Mouse (Mus musculus) MEL (cell line): ENCODE results near the gene Tmbim1. TPM values are rescaled to one million over a fixed set of nuclear protein-coding genes. Genes with fewer than 3 reads are reported as not detected.

Source experiments
- DNase-seq: peaks from one replicate; pipeline ENCODE4 v3.0.0; 2011; ENCODE audit warnings: low read depth, low spot score
- H3K27ac ChIP-seq: 2 replicates; pipeline ENCODE4 v1.5.1; 2012; ENCODE audit warnings: low read depth, mild to moderate bottlenecking, control low read depth, low read length, moderate library complexity; ENCODE audit not compliant: control insufficient read depth
- H3K27me3 ChIP-seq, 2 experiments: fragments of 150-350 bp in 1 of 2; sonication (generic) in 1 of 2; 2 replicates each; pipeline ENCODE4 v1.6.1; 2012; ENCODE audit warnings: low read length in 2 of 2, mild to moderate bottlenecking in 2 of 2, improper control_type of control experiment in 1 of 2, moderate library complexity in 1 of 2; ENCODE audit not compliant: insufficient read depth in 2 of 2, control insufficient read depth in 1 of 2
- H3K36me3 ChIP-seq, 2 experiments: 2 replicates each; pipeline ENCODE4 v1.6.1; 2012 to 2014; ENCODE audit warnings: low read length in 2 of 2, improper control_type of control experiment in 1 of 2, inconsistent platforms in 1 of 2, mild to moderate bottlenecking in 1 of 2; ENCODE audit not compliant: insufficient read depth in 2 of 2, control insufficient read depth in 1 of 2
- H3K4me1 ChIP-seq, 2 experiments: fragments of 150-350 bp in 1 of 2; sonication (generic) in 1 of 2; 2 replicates each; pipeline ENCODE4 v1.6.1; 2012; ENCODE audit warnings: low read length in 2 of 2, improper control_type of control experiment in 1 of 2, mild to moderate bottlenecking in 1 of 2; ENCODE audit not compliant: insufficient read depth in 2 of 2, control insufficient read depth in 1 of 2
- H3K4me3 ChIP-seq, 2 experiments: fragments of 150-350 bp in 1 of 2; sonication (generic) in 1 of 2; 2 replicates each; pipeline ENCODE4 v1.5.1; 2012; ENCODE audit warnings: low read depth in 2 of 2, low read length in 2 of 2, mild to moderate bottlenecking in 2 of 2, moderate library complexity in 2 of 2, control low read depth in 1 of 2, improper control_type of control experiment in 1 of 2; ENCODE audit not compliant: control insufficient read depth in 1 of 2, insufficient read depth in 1 of 2
- H3K79me2 ChIP-seq: 2 replicates; pipeline ENCODE4 v1.6.1; 2012; ENCODE audit warnings: mild to moderate bottlenecking, low read length, moderate library complexity; ENCODE audit not compliant: control insufficient read depth, poor library complexity, insufficient read depth
- H3K9ac ChIP-seq: 2 replicates; pipeline ENCODE4 v1.6.1; 2012; ENCODE audit warnings: low read depth, mild to moderate bottlenecking, control low read depth, low read length, moderate library complexity; ENCODE audit not compliant: control insufficient read depth, poor library complexity, severe bottlenecking
- H3K9me3 ChIP-seq: fragments of 150-350 bp; sonication (generic); replicated peaks from 2 replicates; pipeline ENCODE4 v1.6.1; 2012; ENCODE audit warnings: mild to moderate bottlenecking, low read length, improper control_type of control experiment, moderate library complexity; ENCODE audit not compliant: insufficient read depth
- BHLHE40 ChIP-seq: IDR thresholded peaks from 2 replicates; pipeline ENCODE4 v1.6.1; 2012; ENCODE audit warnings: low read depth, mild to moderate bottlenecking, inconsistent platforms, low read length, improper control_type of control experiment, borderline replicate concordance
- CHD1 ChIP-seq: IDR thresholded peaks from 2 replicates; pipeline ENCODE4 v1.6.1; 2012; ENCODE audit warnings: low read depth, mild to moderate bottlenecking, inconsistent platforms, low read length, improper control_type of control experiment
- CTCF ChIP-seq, 3 experiments: IDR thresholded peaks in 2 of 3; conservative IDR thresholded peaks in 1 of 3; 2 replicates each; pipeline ENCODE4 v1.5.1; 2011 to 2012; ENCODE audit warnings: low read length in 3 of 3, low read depth in 2 of 3, mild to moderate bottlenecking in 2 of 3, improper control_type of control experiment in 1 of 3, inconsistent platforms in 1 of 3, mixed read lengths in 1 of 3, moderate library complexity in 1 of 3; ENCODE audit not compliant: control insufficient read depth in 1 of 3, insufficient read depth in 1 of 3, poor library complexity in 1 of 3, severe bottlenecking in 1 of 3
- EP300 ChIP-seq, 2 experiments: IDR thresholded peaks; 2 replicates each; pipeline ENCODE4 v1.6.1; 2011; ENCODE audit warnings: improper control_type of control experiment in 2 of 2, low read length in 2 of 2, low read depth in 1 of 2, mild to moderate bottlenecking in 1 of 2
- ETS1 ChIP-seq: IDR thresholded peaks from 2 replicates; pipeline ENCODE4 v1.6.1; 2012; ENCODE audit warnings: low read depth, mild to moderate bottlenecking, inconsistent platforms, low read length, improper control_type of control experiment, moderate library complexity
- GABPA ChIP-seq: IDR thresholded peaks from 2 replicates; pipeline ENCODE4 v1.6.1; 2012; ENCODE audit warnings: low read depth, mild to moderate bottlenecking, inconsistent platforms, low read length, improper control_type of control experiment, moderate library complexity
- HCFC1 ChIP-seq: IDR thresholded peaks from 2 replicates; pipeline ENCODE4 v1.6.1; 2012; ENCODE audit warnings: low read depth, mild to moderate bottlenecking, inconsistent platforms, low read length, improper control_type of control experiment, moderate library complexity
- JUND ChIP-seq: IDR thresholded peaks from 2 replicates; pipeline ENCODE4 v1.6.1; 2011; ENCODE audit warnings: low read depth, mild to moderate bottlenecking, improper control_type of control experiment, low read length
- MAFK ChIP-seq: IDR thresholded peaks from 2 replicates; pipeline ENCODE4 v1.6.1; 2011; ENCODE audit warnings: low read depth, mild to moderate bottlenecking, low read length, improper control_type of control experiment, borderline replicate concordance
- MAX ChIP-seq: IDR thresholded peaks from 2 replicates; pipeline ENCODE4 v1.6.1; 2011; ENCODE audit warnings: low read length, improper control_type of control experiment
- MEF2A ChIP-seq: IDR thresholded peaks from 2 replicates; pipeline ENCODE4 v1.6.1; 2014; ENCODE audit warnings: low read depth, mild to moderate bottlenecking, inconsistent platforms, low read length, improper control_type of control experiment; ENCODE audit not compliant: poor library complexity, insufficient replicate concordance, severe bottlenecking; ENCODE audit errors: extremely low read depth
- MYB ChIP-seq: IDR thresholded peaks from 2 replicates; pipeline ENCODE4 v1.6.1; 2011; ENCODE audit warnings: mild to moderate bottlenecking, low read depth, low read length, improper control_type of control experiment
- MYC ChIP-seq: IDR thresholded peaks from 2 replicates; pipeline ENCODE4 v1.6.1; 2011; ENCODE audit warnings: low read depth, mild to moderate bottlenecking, low read length, improper control_type of control experiment, moderate library complexity
- NELFE ChIP-seq: IDR thresholded peaks from 2 replicates; pipeline ENCODE4 v1.6.1; 2011; ENCODE audit warnings: low read depth, low read length, improper control_type of control experiment
- NRF1 ChIP-seq: IDR thresholded peaks from 2 replicates; pipeline ENCODE4 v1.6.1; 2014; ENCODE audit warnings: low read depth, mild to moderate bottlenecking, inconsistent platforms, low read length, improper control_type of control experiment, moderate library complexity; ENCODE audit not compliant: poor library complexity, insufficient read depth, severe bottlenecking
- POLR2AphosphoS2 ChIP-seq: IDR thresholded peaks from 2 replicates; pipeline ENCODE4 v1.6.1; 2011; ENCODE audit warnings: low read length, improper control_type of control experiment
- SIN3A ChIP-seq: IDR thresholded peaks from 2 replicates; pipeline ENCODE4 v1.6.1; 2012; ENCODE audit warnings: low read length, improper control_type of control experiment, inconsistent platforms
- SMC3 ChIP-seq: IDR thresholded peaks from 2 replicates; pipeline ENCODE4 v1.6.1; 2011; ENCODE audit warnings: low read depth, low read length, improper control_type of control experiment
- TBP ChIP-seq: IDR thresholded peaks from 2 replicates; pipeline ENCODE4 v1.8.0; 2011; ENCODE audit warnings: low read depth, low read length, improper control_type of control experiment
- TCF12 ChIP-seq: IDR thresholded peaks from 2 replicates; pipeline ENCODE4 v1.6.1; 2014; ENCODE audit warnings: low read depth, mild to moderate bottlenecking, inconsistent platforms, low read length, improper control_type of control experiment, moderate library complexity
- UBTF ChIP-seq: IDR thresholded peaks from 2 replicates; pipeline ENCODE4 v1.6.1; 2012; ENCODE audit warnings: low read depth, mild to moderate bottlenecking, inconsistent platforms, low read length, improper control_type of control experiment, moderate library complexity, borderline replicate concordance; ENCODE audit not compliant: insufficient read depth
- USF2 ChIP-seq, 2 experiments: IDR thresholded peaks; 2 replicates each; pipeline ENCODE4 v1.6.1; 2011 to 2012; ENCODE audit warnings: improper control_type of control experiment in 2 of 2, low read length in 2 of 2, borderline replicate concordance in 1 of 2, inconsistent platforms in 1 of 2, low read depth in 1 of 2, mild to moderate bottlenecking in 1 of 2; ENCODE audit not compliant: insufficient read depth in 1 of 2
- ZNF384 ChIP-seq: IDR thresholded peaks from 2 replicates; pipeline ENCODE4 v1.6.1; 2012; ENCODE audit warnings: low read depth, mild to moderate bottlenecking, inconsistent platforms, low read length, improper control_type of control experiment
- polyA plus RNA-seq, 2 experiments: library from polyadenylated mRNA; stranded (reverse) in 1 of 2; unstranded in 1 of 2; fragments of >175 nt in 1 of 2; fragments of >200 nt in 1 of 2; gene quantifications; 2 replicates each; pipeline versions ENCODE4 v1.2.1 to v1.2.4; 2012; ENCODE audit warnings: low replicate concordance in 2 of 2, low read depth in 1 of 2; ENCODE audit not compliant: insufficient read length in 2 of 2, insufficient read depth in 1 of 2, missing spikeins in 1 of 2
- total RNA-seq: library from RNA; depleted of rRNA; stranded (reverse); fragments of 300-350 nt; gene quantifications from 2 replicates; pipeline ENCODE4 v1.2.3, GENCODE M21; 2012

Gene Tmbim1
- total and polyA plus RNA-seq, 3 experiments = 13.0 to 20.8 TPM; not detected in 1

- H3K9ac ChIP-seq = no peak overlapping the region
- H3K27ac ChIP-seq = no peak overlapping the region
- H3K36me3 ChIP-seq = peaks cover 0 to 20% of the 10 kb centered on the region in 2 experiments; a peak in 2 of 4 replicates
- H3K79me2 ChIP-seq = peaks cover 18% of the 10 kb centered on the region
- H3K27me3 ChIP-seq = no peaks in the 10 kb centered on the region
- no peak overlapping the region for H3K4me3 ChIP-seq
- TF ChIP-seq CTCF (IDR thresholded peaks at IDR 0.05 in 2 of 3, conservative IDR thresholded peaks at IDR 0.05 in 1 of 3; ENCODE audit: control insufficient read depth in 1 of 3, insufficient read depth in 1 of 3, low read depth in 2 of 3, low read length in 3 of 3, poor library complexity in 1 of 3, severe bottlenecking in 1 of 3) (no peak), SIN3A (no peak), EP300 (IDR thresholded peaks at IDR 0.05; ENCODE audit: low read depth in 1 of 2, low read length in 2 of 2) (no peak), SMC3 (no peak), HCFC1 (no peak), UBTF (no peak)
- peaks cover 2 to 28% of the 10 kb centered on the region in 2 experiments; a peak in 3 of 4 replicates for H3K4me1 ChIP-seq
- H3K9me3 ChIP-seq = no peaks in the 10 kb centered on the region
- DNase-seq = no peak
Observed at GRCm38 (mm10) chr1:74302229-74302628, 3.2 kb downstream of the Tmbim1 start.

GRCm38 (mm10) chr1:74300347-74301110 lies 4.9 kb downstream of the Tmbim1 start:
- no peak overlapping the region for H3K27ac ChIP-seq
- no peak overlapping the region for H3K9ac ChIP-seq
- H3K4me3 ChIP-seq = no peak overlapping the region
- peaks cover 0 to 22% of the 10 kb centered on the region in 2 experiments; a peak in 2 of 4 replicates for H3K36me3 ChIP-seq
- no peaks in the 10 kb centered on the region for H3K9me3 ChIP-seq
- no peaks in the 10 kb centered on the region for H3K27me3 ChIP-seq
- TF ChIP-seq MAX (no peak), MYC (no peak), HCFC1 (no peak), SIN3A (no peak), MAFK (no peak), ETS1 (no peak), TCF12 (no peak), MYB (no peak), POLR2AphosphoS2 (no peak), SMC3 (no peak)
- no peak for DNase-seq
- H3K4me1 ChIP-seq = peaks cover 8 to 39% of the 10 kb centered on the region in 2 experiments
- peaks cover 18% of the 10 kb centered on the region for H3K79me2 ChIP-seq

- Histone ChIP-seq H3K79me2 (peaks cover 18% of the 10 kb centered on the region), H3K4me1 (peaks cover 13 to 43% of the 10 kb centered on the region in 2 experiments), H3K27ac (no peak overlapping the region), H3K9me3 (no peaks in the 10 kb centered on the region), H3K36me3 (peaks cover 0 to 25% of the 10 kb centered on the region in 2 experiments; a peak in 3 of 4 replicates), H3K4me3 (no peak overlapping the region), H3K9ac (no peak overlapping the region), H3K27me3 (no peaks in the 10 kb centered on the region)
- DNase-seq = no peak
- TF ChIP-seq BHLHE40 (no peak), MYC (no peak), MYB (no peak), HCFC1 (no peak), MEF2A (no peak), TBP (no peak), ZNF384 (no peak), USF2 (IDR thresholded peaks at IDR 0.05; ENCODE audit: borderline replicate concordance in 1 of 2, insufficient read depth in 1 of 2, low read depth in 1 of 2, low read length in 2 of 2) (no peak), NRF1 (no peak), GABPA (no peak), JUND (no peak), CHD1 (no peak), CTCF (IDR thresholded peaks at IDR 0.05 in 2 of 3, conservative IDR thresholded peaks at IDR 0.05 in 1 of 3; ENCODE audit: control insufficient read depth in 1 of 3, insufficient read depth in 1 of 3, low read depth in 2 of 3, low read length in 3 of 3, poor library complexity in 1 of 3, severe bottlenecking in 1 of 3) (no peak), NELFE (no peak), ETS1 (no peak)
Observed at GRCm38 (mm10) chr1:74298996-74299395, 6.4 kb downstream of the Tmbim1 start.
